Mouse (Mus musculus): ENCODE data around the gene Gtf2f1. TPM values are rescaled to one million over a fixed set of nuclear protein-coding genes. Genes with fewer than 3 reads are reported as not detected.
"Not testable (repeated sequence)": the region's sequence is repeated elsewhere in the genome, so short reads cannot be mapped to it uniquely, and the experiment has no call there.

Gene Gtf2f1
- polyA plus RNA-seq (2015; fragmentation: Nextera tagmentation; extraction: Ambion mirVana) = 67.3 and 67.5 TPM in 2 replicates

GRCm38 (mm10) chr17:57011236-57012141 lies at the start of gene Gtf2f1, which contains the start of gene Gm17949:
Gene Gtf2f1 (minus strand): TSS chr17:57011288.
Gene Gm17949 (plus strand): TSS chr17:57011469.
- H3K36me3 ChIP-seq = peaks cover 22% of the 10 kb centered on the region
- peak; percentile 94 for ATAC-seq (ENCODE audit: low FRiP score, low read depth)
- H3K9me3 ChIP-seq = no peaks in the 10 kb centered on the region
- H3K4me1 ChIP-seq (replicated peaks) = peaks cover 21% of the 10 kb centered on the region
- H3K27ac ChIP-seq (replicated peaks) = peak within 1 kb of the TSS; percentile 96
- H3K4me2 ChIP-seq = peak within 1 kb of the TSS; percentile 87
- peak within 1 kb of the TSS; percentile 77 for H3K9ac ChIP-seq
- no peaks in the 10 kb centered on the region for H3K27me3 ChIP-seq
- WGBS = under 1% methylated on average over 51 of the region's 51 CpGs
- peak within 1 kb of the TSS; percentile 63 for H3K4me3 ChIP-seq

- under 1% methylated on average over 44 of the region's 44 CpGs for WGBS
- peak; percentile 92 for ATAC-seq (ENCODE audit: low FRiP score, low read depth)
- H3K9me3 ChIP-seq = no peaks in the 10 kb centered on the region
- peak overlapping the region; percentile 72 for H3K4me2 ChIP-seq
- peak overlapping the region; percentile 91 for H3K27ac ChIP-seq (replicated peaks)
- H3K4me1 ChIP-seq (replicated peaks) = peaks cover 32% of the 10 kb centered on the region
- peaks cover 4% of the 10 kb centered on the region for H3K36me3 ChIP-seq
- peaks cover 25% of the 10 kb centered on the region for H3K27me3 ChIP-seq
- H3K9ac ChIP-seq = peak overlapping the region; percentile 86
- H3K4me3 ChIP-seq = peak overlapping the region; percentile 94
Observed at GRCm38 (mm10) chr17:57060231-57060801, 49.2 kb upstream of the Gtf2f1 start.

GRCm38 (mm10) chr17:57059486-57059977 lies 48.4 kb upstream of the Gtf2f1 start, which contains the start of gene Slc25a23:
Gene Slc25a23 (minus strand): TSS chr17:57059863.
- under 1% methylated on average over 32 of the region's 45 CpGs for WGBS
- peak within 1 kb of the TSS; percentile 86 for H3K9ac ChIP-seq
- H3K4me3 ChIP-seq = peak within 1 kb of the TSS; percentile 94
- H3K4me1 ChIP-seq (replicated peaks) = peaks cover 32% of the 10 kb centered on the region
- H3K27ac ChIP-seq (replicated peaks) = peak within 1 kb of the TSS; percentile 91
- peak within 1 kb of the TSS; percentile 72 for H3K4me2 ChIP-seq
- H3K9me3 ChIP-seq = no peaks in the 10 kb centered on the region
- ATAC-seq (ENCODE audit: low FRiP score, low read depth) = peak; percentile 77
- H3K27me3 ChIP-seq = peaks cover 25% of the 10 kb centered on the region
- peaks cover 8% of the 10 kb centered on the region for H3K36me3 ChIP-seq

GRCm38 (mm10) chr17:57058891-57059485 lies 47.9 kb upstream of the Gtf2f1 start, which contains the start of gene Crb3:
Gene Crb3 (plus strand): TSS chr17:57059105.
- Histone ChIP-seq H3K9ac (peak within 1 kb of the TSS; percentile 86), H3K36me3 (peaks cover 8% of the 10 kb centered on the region), H3K4me3 (peak within 1 kb of the TSS; percentile 94), H3K9me3 (no peaks in the 10 kb centered on the region), H3K27ac (replicated peaks) (peak within 1 kb of the TSS; percentile 91), H3K27me3 (peaks cover 21% of the 10 kb centered on the region), H3K4me2 (peak within 1 kb of the TSS; percentile 72), H3K4me1 (replicated peaks) (peaks cover 32% of the 10 kb centered on the region)
- peak; percentile 9 for ATAC-seq (ENCODE audit: low FRiP score, low read depth)
- WGBS = 0% methylated on average over 17 of the region's 22 CpGs

- Histone ChIP-seq H3K27me3 (no peaks in the 10 kb centered on the region), H3K36me3 (peaks cover 33% of the 10 kb centered on the region), H3K9ac (no peak overlapping the region), H3K9me3 (no peaks in the 10 kb centered on the region), H3K4me1 (replicated peaks) (peaks cover 20% of the 10 kb centered on the region), H3K27ac (replicated peaks) (no peak overlapping the region), H3K4me2 (no peak overlapping the region), H3K4me3 (no peak overlapping the region)
- ATAC-seq (ENCODE audit: low FRiP score, low read depth) = no peak
- WGBS = 92% methylated on average over 3 of the region's 3 CpGs
Observed at GRCm38 (mm10) chr17:57056246-57056645, 45.2 kb upstream of the Gtf2f1 start.

- H3K4me2 ChIP-seq; H3K27ac ChIP-seq (replicated peaks); H3K9me3 ChIP-seq; H3K4me3 ChIP-seq; ATAC-seq (ENCODE audit: low FRiP score, low read depth); H3K27me3 ChIP-seq; H3K9ac ChIP-seq; H3K4me1 ChIP-seq (replicated peaks): not testable (repeated sequence)
- 88% methylated on average over 4 of the region's 4 CpGs for WGBS
- H3K36me3 ChIP-seq = peaks cover 53% of the 10 kb centered on the region
Observed at GRCm38 (mm10) chr17:57051679-57052078, 40.6 kb upstream of the Gtf2f1 start.

GRCm38 (mm10) chr17:57048816-57049215 lies 37.7 kb upstream of the Gtf2f1 start:
- Histone ChIP-seq H3K4me2 (no peak overlapping the region), H3K9me3 (no peaks in the 10 kb centered on the region), H3K9ac (no peak overlapping the region), H3K27me3 (no peaks in the 10 kb centered on the region), H3K4me3 (no peak overlapping the region), H3K4me1 (replicated peaks) (no peaks in the 10 kb centered on the region), H3K36me3 (peaks cover 61% of the 10 kb centered on the region), H3K27ac (replicated peaks) (no peak overlapping the region)
- 95% methylated on average over 3 of the region's 3 CpGs for WGBS
- ATAC-seq (ENCODE audit: low FRiP score, low read depth) = no peak

- no peak overlapping the region for H3K4me2 ChIP-seq
- 50% methylated on average over 5 of the region's 5 CpGs for WGBS
- H3K36me3 ChIP-seq = peaks cover 48% of the 10 kb centered on the region
- no peaks in the 10 kb centered on the region for H3K4me1 ChIP-seq (replicated peaks)
- H3K27ac ChIP-seq (replicated peaks) = no peak overlapping the region
- no peak overlapping the region for H3K9ac ChIP-seq
- no peaks in the 10 kb centered on the region for H3K27me3 ChIP-seq
- no peak overlapping the region for H3K4me3 ChIP-seq
- ATAC-seq (ENCODE audit: low FRiP score, low read depth) = no peak
- H3K9me3 ChIP-seq = no peaks in the 10 kb centered on the region
Observed at GRCm38 (mm10) chr17:57047406-57047805, 36.3 kb upstream of the Gtf2f1 start.

- WGBS = 76% methylated on average over 8 of the region's 8 CpGs
- H3K36me3 ChIP-seq = peaks cover 17% of the 10 kb centered on the region; the same call in 1 of the 2 replicates
- H3K27me3 ChIP-seq = no peaks in the 10 kb centered on the region
- H3K4me2 ChIP-seq = no peak within 1 kb of the TSS
- H3K4me3 ChIP-seq = no peak within 1 kb of the TSS
- H3K4me1 ChIP-seq (replicated peaks) = no peaks in the 10 kb centered on the region
- H3K9me3 ChIP-seq = no peaks in the 10 kb centered on the region
- no peak within 1 kb of the TSS for H3K9ac ChIP-seq
- H3K27ac ChIP-seq (replicated peaks) = no peak within 1 kb of the TSS
- ATAC-seq (ENCODE audit: low FRiP score, low read depth) = no peak
Observed at GRCm38 (mm10) chr17:57041554-57041953, 30.5 kb upstream of the Gtf2f1 start, which contains the start of gene Slc25a41. Gene Slc25a41 (minus strand): TSS chr17:57041654.

- no peak overlapping the region for H3K4me2 ChIP-seq
- 47% methylated on average over 8 of the region's 8 CpGs for WGBS
Observed at GRCm38 (mm10) chr17:57038978-57039377, 27.9 kb upstream of the Gtf2f1 start.

GRCm38 (mm10) chr17:57032854-57033253 lies 21.8 kb upstream of the Gtf2f1 start:
- Histone ChIP-seq H3K27me3 (no peaks in the 10 kb centered on the region), H3K36me3 (peaks cover 4% of the 10 kb centered on the region), H3K9me3 (no peaks in the 10 kb centered on the region), H3K4me2 (peak overlapping the region; percentile 65; the same call in 1 of the 2 replicates), H3K9ac (no peak overlapping the region), H3K4me1 (replicated peaks) (peaks cover 29% of the 10 kb centered on the region), H3K4me3 (no peak overlapping the region; the same call in 1 of the 2 replicates), H3K27ac (replicated peaks) (0 out of 2 replicates have a peak overlapping the region, but pooled peaks have one; percentile 86)
- WGBS = 90% methylated on average over 4 of the region's 4 CpGs
- ATAC-seq (ENCODE audit: low FRiP score, low read depth) = no peak

More at GRCm38 (mm10) chr17:57038978-57039377, 27.9 kb upstream of the Gtf2f1 start:
- ATAC-seq (ENCODE audit: low FRiP score, low read depth) = no peak
- Histone ChIP-seq H3K9ac (no peak overlapping the region), H3K4me3 (no peak overlapping the region), H3K36me3 (no peaks in the 10 kb centered on the region), H3K9me3 (no peaks in the 10 kb centered on the region), H3K27me3 (no peaks in the 10 kb centered on the region), H3K4me1 (replicated peaks) (no peaks in the 10 kb centered on the region), H3K27ac (replicated peaks) (no peak overlapping the region)

Measured in hindbrain, embryonic 15.5 days (tissue).